Mouse (Mus musculus) megakaryocyte, embryonic 14.5 days (primary cell): ENCODE data around the gene Ankrd52. TPM values are rescaled to one million over a fixed set of nuclear protein-coding genes. Genes with fewer than 3 reads are reported as not detected.

Source experiments
- H3K27me3 ChIP-seq: replicated peaks from 2 replicates; pipeline ENCODE3; 2012; ENCODE audit warnings: inconsistent platforms
- H3K36me3 ChIP-seq: replicated peaks from 2 replicates; pipeline ENCODE3; 2012; ENCODE audit warnings: low read length, inconsistent platforms, mixed read lengths
- H3K4me1 ChIP-seq: 2 replicates; pipeline ENCODE4 v1.6.1; 2012; ENCODE audit warnings: inconsistent platforms
- H3K4me3 ChIP-seq: replicated peaks from 2 replicates; pipeline ENCODE3; 2012; ENCODE audit warnings: moderate library complexity, mild to moderate bottlenecking, inconsistent platforms
- H3K9me3 ChIP-seq: 2 replicates; pipeline ENCODE4 v1.6.1; 2012; ENCODE audit warnings: inconsistent platforms
- FLI1 ChIP-seq: IDR thresholded peaks from 2 replicates; pipeline ENCODE4 v1.6.1; 2012; ENCODE audit warnings: low read length, inconsistent platforms, mixed read lengths
- GATA1 ChIP-seq: IDR thresholded peaks from 3 replicates; pipeline ENCODE4 v1.6.1; 2012; ENCODE audit warnings: mixed read lengths, low read length, inconsistent platforms, borderline replicate concordance
- polyA plus RNA-seq: library from polyadenylated mRNA; stranded (reverse); fragments of >175 nt; gene quantifications from 2 replicates; pipeline ENCODE4 v1.2.3, GENCODE M21; 2012; ENCODE audit warnings: low replicate concordance; ENCODE audit not compliant: insufficient read depth

Ankrd52 gene
- polyA plus RNA-seq, 1 experiment: 19.7 TPM

DNA sequence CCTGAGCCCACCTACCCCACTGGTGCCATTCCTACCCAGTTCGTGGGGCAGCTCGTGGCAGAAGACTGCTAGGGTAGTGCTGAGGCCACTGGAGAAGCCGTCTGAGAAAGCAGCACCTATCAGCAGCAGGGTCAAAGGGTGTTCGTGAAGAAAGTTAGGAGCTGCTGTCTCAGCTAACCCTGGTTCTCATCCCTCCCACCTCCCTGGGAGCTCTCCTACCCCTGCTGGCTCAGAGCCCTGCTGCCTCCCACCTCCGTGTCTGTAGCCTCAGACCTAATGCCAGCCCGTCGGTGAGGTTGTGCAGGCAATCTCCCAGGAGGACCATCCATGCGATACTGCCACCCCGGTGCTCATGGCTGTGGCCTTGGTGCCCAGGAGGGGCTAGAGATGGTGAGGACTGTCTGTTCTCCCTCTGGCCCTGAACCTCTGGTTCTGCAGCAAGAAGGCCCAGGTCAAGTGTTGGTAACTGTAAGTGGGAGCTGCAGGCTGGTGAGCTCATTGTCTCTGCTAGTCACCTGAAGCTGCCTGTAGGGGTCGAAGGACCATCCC is 19.9 kb downstream of the Ankrd52 start:
- no peaks in the 10 kb centered on the region for H3K27me3 ChIP-seq
- peaks cover 82% of the 10 kb centered on the region for H3K36me3 ChIP-seq
- H3K9me3 ChIP-seq: no peaks in the 10 kb centered on the region
- H3K4me3 ChIP-seq: no peak overlapping the region
- TF ChIP-seq FLI1 (no peak), GATA1 (no peak)
- H3K4me1 ChIP-seq: peaks cover 22% of the 10 kb centered on the region

DNA sequence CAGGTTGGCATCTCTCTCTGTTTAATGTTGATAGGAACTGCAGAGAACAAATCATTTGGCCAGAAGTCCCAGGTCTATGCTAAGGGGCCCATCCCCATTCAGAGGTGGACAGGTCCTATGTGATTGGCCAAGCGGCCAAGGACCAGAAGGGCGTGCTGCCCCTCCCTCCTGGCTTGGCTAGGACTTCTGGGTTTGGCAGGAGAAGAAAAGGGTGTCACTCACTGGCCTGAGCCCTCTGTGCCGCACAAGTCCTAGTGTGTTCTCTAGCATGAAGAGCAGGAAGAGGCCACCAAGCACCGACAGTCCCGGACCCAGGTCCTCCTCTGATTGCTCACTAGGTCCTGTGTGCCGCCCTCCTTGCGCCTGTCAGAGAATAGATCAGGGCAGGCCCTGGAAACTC is 20.6 kb downstream of the Ankrd52 start:
- H3K4me1 ChIP-seq: peaks cover 20% of the 10 kb centered on the region
- H3K27me3 ChIP-seq: no peaks in the 10 kb centered on the region
- H3K36me3 ChIP-seq: peaks cover 80% of the 10 kb centered on the region
- H3K9me3 ChIP-seq: no peaks in the 10 kb centered on the region
- TF ChIP-seq GATA1: no peak
- TF ChIP-seq FLI1: no peak
- H3K4me3 ChIP-seq: no peak overlapping the region

DNA sequence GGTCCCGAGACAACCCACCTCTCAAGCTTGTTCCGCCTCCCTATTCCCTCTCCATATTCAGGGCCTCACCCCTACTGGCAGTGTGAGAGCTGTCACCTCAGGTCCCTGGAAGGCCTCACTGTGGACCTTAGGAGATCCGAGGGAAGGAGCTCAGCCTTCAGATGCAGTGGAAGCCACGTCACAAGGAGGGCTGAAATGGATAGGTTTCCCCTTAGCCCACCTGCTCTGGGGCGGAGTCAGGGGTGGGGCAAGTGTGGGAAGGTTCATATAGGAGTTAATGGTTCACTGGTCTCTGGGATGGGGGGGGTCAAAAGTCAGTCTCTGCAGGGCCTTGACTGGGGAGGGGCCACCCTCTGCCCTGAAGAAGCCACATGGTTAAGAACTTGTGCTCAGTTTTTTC is 23.4 kb downstream of the Ankrd52 start:
- peaks cover 77% of the 10 kb centered on the region for H3K36me3 ChIP-seq
- peaks cover 20% of the 10 kb centered on the region for H3K4me1 ChIP-seq
- no peaks in the 10 kb centered on the region for H3K27me3 ChIP-seq
- no peaks in the 10 kb centered on the region for H3K9me3 ChIP-seq
- no peak overlapping the region for H3K4me3 ChIP-seq
- TF ChIP-seq GATA1: no peak

DNA sequence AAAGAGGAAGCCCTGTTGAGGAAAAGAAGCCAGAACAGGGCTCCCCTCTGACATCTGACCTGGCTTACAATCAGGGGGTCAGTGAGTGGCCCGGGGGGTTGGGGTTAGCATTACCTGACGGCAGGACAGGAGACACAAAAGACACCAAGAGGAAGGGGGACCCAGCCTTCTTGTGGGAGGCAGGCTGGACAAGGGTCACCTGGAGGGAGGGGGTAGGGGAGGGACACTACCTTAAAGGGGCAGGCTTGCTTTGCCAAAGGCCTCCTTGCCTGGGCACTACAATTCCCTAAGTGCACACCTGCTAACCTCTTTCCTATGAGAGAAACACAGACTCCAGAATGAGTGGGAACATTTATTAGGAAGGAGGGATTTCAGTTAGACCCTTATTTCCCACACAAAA is 24.1 kb downstream of the Ankrd52 start, which contains the start of gene Slc39a5:
Gene Slc39a5, minus strand, starts transcription at position 174 of the 400 bp plus-strand sequence.
- Histone ChIP-seq H3K36me3 (peaks cover 77% of the 10 kb centered on the region), H3K4me1 (peaks cover 23% of the 10 kb centered on the region), H3K27me3 (no peaks in the 10 kb centered on the region), H3K4me3 (no peak within 1 kb of the TSS), H3K9me3 (no peaks in the 10 kb centered on the region)
- no peak for TF ChIP-seq GATA1
- TF ChIP-seq FLI1: no peak

DNA sequence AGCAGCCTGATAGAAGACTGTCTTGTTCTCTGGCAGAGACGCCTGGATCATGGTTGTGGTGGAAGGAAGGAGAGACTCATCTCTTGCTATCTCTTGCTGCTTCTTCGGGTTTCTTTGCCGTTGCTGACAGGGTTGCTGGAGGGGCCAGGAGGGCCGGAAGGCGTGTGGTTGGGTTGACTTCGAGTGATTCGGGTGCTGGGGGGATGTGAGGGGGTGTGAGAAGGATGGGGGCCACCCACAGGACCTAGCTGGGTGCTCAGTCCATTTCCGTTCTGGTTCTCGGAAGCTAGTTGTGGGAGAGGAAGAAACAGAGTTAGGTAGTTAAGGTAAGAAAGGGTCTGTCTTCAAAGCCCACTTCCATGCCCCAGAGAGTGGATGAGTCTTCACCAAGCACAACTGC is 24.7 kb downstream of the Ankrd52 start:
- H3K9me3 ChIP-seq: no peaks in the 10 kb centered on the region
- H3K36me3 ChIP-seq: peaks cover 77% of the 10 kb centered on the region
- H3K27me3 ChIP-seq: no peaks in the 10 kb centered on the region
- no peak overlapping the region for H3K4me3 ChIP-seq
- TF ChIP-seq FLI1 (no peak), GATA1 (no peak)
- H3K4me1 ChIP-seq: peaks cover 27% of the 10 kb centered on the region

DNA sequence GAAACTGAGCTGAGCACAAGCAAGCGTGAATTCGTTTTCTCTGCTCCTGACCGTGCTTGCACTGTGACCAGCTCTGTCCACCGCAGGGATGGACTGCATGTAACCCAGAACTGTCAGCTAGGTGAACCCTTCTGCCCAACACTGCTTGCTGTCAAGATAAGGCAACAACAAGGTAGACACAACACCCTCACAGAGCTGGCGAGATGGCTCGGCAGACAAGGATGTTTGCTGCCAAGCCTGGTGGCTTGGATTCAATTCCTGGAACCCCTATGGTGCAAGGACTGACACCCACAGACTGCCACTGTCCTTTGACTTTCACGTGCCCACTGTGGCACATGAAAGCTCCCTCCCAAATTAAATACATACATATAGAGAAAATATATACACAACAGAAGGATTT is 27.0 kb downstream of the Ankrd52 start:
- TF ChIP-seq FLI1 (no peak), GATA1 (no peak)
- Histone ChIP-seq H3K4me1 (peaks cover 22% of the 10 kb centered on the region), H3K9me3 (no peaks in the 10 kb centered on the region), H3K36me3 (peaks cover 88% of the 10 kb centered on the region), H3K4me3 (no peak overlapping the region), H3K27me3 (no peaks in the 10 kb centered on the region)

DNA sequence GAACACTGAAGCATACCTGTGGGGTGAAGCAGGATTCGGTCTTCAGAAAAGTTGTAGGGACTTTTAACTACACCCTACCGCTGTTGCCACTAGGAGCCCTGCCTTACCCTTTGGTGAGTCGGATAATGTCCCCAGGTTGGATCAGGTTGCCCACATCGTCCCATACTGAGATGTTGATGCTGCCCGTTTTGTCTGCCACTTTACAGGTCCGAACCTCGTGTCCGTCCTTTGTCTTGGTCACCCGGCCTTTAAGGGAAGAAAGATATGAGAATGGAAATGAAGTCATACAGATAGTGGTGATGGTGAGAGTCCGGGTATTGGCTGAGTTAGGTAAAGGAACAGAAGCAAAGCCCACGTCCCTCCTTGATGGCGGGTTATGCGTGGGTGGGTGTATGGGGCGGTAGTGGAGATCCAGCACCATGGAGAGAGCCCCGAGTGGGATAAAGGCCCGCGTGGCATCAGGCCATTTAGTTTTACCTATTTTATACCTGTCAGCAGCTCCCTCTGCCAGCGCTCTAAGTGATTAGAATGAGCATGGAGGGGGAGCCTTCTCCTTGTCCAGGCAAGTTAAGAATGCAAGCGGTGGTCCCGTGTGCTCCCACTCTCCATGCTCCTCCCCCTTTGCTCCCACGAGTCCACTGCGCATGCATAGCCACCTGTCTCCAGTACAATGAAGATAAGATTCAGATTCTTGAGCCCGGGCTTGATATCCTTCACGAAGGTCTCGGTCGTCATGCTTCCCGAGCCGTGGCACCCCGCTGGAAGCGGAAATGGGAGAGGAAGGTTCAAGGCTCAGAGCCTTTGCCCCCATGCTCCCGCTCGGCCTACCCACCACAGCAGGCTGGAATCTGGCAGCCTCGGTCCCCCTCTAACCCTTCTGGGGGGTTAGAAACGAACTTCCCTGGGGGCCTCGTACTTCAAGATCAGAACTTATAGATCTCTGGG is 31.9 kb downstream of the Ankrd52 start:
- Histone ChIP-seq H3K9me3 (no peaks in the 10 kb centered on the region), H3K4me3 (peak overlapping the region; percentile 94), H3K36me3 (peaks cover 52% of the 10 kb centered on the region), H3K4me1 (peaks cover 54% of the 10 kb centered on the region), H3K27me3 (no peaks in the 10 kb centered on the region)
- no peak for TF ChIP-seq GATA1
- TF ChIP-seq FLI1: no peak

DNA sequence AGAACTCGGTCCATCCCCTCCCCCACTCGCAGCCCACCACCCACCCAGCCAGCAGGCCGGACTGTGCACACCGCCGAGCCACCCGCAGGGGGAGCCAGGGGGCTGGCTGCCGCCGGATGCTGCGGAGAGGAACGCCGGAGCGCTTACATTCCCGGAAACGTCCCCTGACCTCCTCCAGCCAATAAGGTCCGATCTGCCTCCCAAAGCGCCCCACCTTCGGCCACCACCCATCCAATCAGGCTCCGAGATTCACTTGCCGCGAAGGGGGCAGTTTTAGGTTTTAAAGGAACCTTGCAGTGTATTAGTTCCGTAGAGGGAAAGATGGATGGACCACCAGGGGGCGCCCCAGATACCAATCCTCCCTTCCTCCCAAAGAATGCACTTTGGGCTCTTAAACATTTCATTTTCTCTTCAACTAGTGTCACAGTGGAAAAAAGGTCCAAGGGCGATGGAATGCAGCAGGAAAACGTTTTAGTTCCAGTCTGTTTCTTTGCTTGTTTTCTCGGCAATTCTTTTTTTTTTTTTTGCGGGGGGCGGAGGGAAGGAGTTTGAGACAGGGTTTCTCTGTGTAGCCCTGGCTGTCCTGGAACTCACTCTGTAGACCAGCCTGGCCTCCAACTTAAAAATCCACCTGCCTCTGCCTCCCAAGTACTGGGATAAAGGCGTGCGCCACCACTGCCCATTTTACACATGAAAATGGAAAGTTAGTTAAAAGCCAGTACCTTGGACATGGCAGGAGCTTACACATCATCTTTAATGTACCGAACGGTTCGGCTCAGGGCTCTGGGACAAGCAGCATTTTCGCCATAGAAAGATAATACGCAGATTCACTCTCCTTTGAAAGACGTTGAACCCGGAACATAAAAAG is 33.0 kb downstream of the Ankrd52 start:
- no peaks in the 10 kb centered on the region for H3K9me3 ChIP-seq
- peaks cover 63% of the 10 kb centered on the region for H3K4me1 ChIP-seq
- no peak for TF ChIP-seq GATA1
- no peak for TF ChIP-seq FLI1
- no peaks in the 10 kb centered on the region for H3K27me3 ChIP-seq
- peak overlapping the region; percentile 94 for H3K4me3 ChIP-seq
- H3K36me3 ChIP-seq: peaks cover 55% of the 10 kb centered on the region

DNA sequence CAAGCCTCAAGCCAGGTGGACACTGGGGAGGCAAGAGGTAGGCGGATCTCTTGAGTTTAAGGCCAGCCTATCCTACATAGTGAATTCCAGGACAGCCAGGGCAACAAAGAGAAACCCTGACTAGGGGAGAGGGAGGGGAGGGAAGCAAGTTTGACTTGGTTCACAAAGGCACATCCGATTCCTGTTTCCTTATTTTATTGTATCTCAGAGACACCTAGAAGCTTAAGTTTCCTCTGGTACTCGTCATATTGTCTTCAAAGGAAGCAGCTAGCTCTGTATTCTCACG is 33.6 kb downstream of the Ankrd52 start:
- Histone ChIP-seq H3K27me3 (no peaks in the 10 kb centered on the region), H3K4me3 (peak overlapping the region; percentile 94), H3K4me1 (peaks cover 64% of the 10 kb centered on the region), H3K9me3 (no peaks in the 10 kb centered on the region), H3K36me3 (peaks cover 56% of the 10 kb centered on the region)
- TF ChIP-seq FLI1 (no peak), GATA1 (no peak)
